Mouse (Mus musculus): Measurements from ENCODE around the gene Vsig8. TPM values are rescaled to one million over a fixed set of nuclear protein-coding genes. Genes with fewer than 3 reads are reported as not detected.
A peak's percentile ranks its signal among the peaks of the same experiment; 100 is the strongest.

Vsig8 gene
- polyA plus RNA-seq, 1 experiment: 0.65 TPM

GRCm38 (mm10) chr1:172549717-172550116, 6.0 kb upstream of the Vsig8 start:
- WGBS: 17% methylated on average over 8 of the region's 8 CpGs
- no peak overlapping the region for H3K27ac ChIP-seq (ENCODE audit: insufficient read depth, low read length)
- no peak overlapping the region for H3K4me3 ChIP-seq (replicated peaks; ENCODE audit: insufficient read depth, low read depth, low read length)

DNA sequence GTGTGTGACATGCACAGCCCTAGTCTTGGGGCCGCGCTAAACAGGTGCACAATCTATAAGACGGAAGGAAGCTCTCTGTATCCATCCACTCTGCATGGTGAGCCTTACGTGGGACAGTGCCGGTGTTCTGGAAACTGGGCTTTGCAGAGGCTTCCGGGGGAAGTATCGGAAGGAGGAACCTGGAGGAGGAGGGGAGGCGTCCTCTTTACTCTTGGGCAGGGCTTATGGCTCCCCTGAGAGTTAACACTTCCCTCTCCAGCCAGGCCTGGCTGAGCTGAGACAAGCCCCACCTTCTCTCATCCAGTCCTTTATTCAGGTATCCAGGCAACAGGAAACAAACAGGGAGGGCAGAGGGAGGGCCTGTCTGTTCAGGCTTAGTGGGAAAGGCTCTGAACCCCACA, 5.2 kb upstream of the Vsig8 start:
- Histone ChIP-seq H3K27ac (ENCODE audit: insufficient read depth, low read length) (no peak overlapping the region), H3K4me1 (ENCODE audit: control insufficient read depth, insufficient read depth, low read length) (no peaks in the 10 kb centered on the region), H3K27me3 (ENCODE audit: control insufficient read depth, insufficient read depth, low read length) (no peaks in the 10 kb centered on the region; the same call in 1 of the 2 replicates), H3K4me3 (replicated peaks; ENCODE audit: insufficient read depth, low read depth, low read length) (peak overlapping the region; percentile 36)
- 5% methylated on average over 8 of the region's 8 CpGs for WGBS
- no peak for DNase-seq
- no peak for TF ChIP-seq CTCF (IDR thresholded peaks at IDR 0.05; ENCODE audit: borderline replicate concordance, insufficient read depth, low read depth, low read length)
- no peak for TF ChIP-seq POLR2A (IDR thresholded peaks at IDR 0.05; ENCODE audit: borderline replicate concordance, insufficient read depth, low read length)

More at GRCm38 (mm10) chr1:172549717-172550116, 6.0 kb upstream of the Vsig8 start:
- no peaks in the 10 kb centered on the region; the same call in 1 of the 2 replicates for H3K27me3 ChIP-seq (ENCODE audit: control insufficient read depth, insufficient read depth, low read length)
- no peaks in the 10 kb centered on the region for H3K4me1 ChIP-seq (ENCODE audit: control insufficient read depth, insufficient read depth, low read length)
- no peak for DNase-seq
- TF ChIP-seq POLR2A (IDR thresholded peaks at IDR 0.05; ENCODE audit: borderline replicate concordance, insufficient read depth, low read length) (no peak), CTCF (IDR thresholded peaks at IDR 0.05; ENCODE audit: borderline replicate concordance, insufficient read depth, low read depth, low read length) (no peak)

GRCm38 (mm10) chr1:172551009-172551408, 4.7 kb upstream of the Vsig8 start:
- no peak overlapping the region for H3K27ac ChIP-seq (ENCODE audit: insufficient read depth, low read length)
- H3K4me3 ChIP-seq (replicated peaks; ENCODE audit: insufficient read depth, low read depth, low read length): no peak overlapping the region
- H3K27me3 ChIP-seq (ENCODE audit: control insufficient read depth, insufficient read depth, low read length): no peaks in the 10 kb centered on the region; the same call in 1 of the 2 replicates
- no peak for TF ChIP-seq CTCF (IDR thresholded peaks at IDR 0.05; ENCODE audit: borderline replicate concordance, insufficient read depth, low read depth, low read length)
- no peak for TF ChIP-seq POLR2A (IDR thresholded peaks at IDR 0.05; ENCODE audit: borderline replicate concordance, insufficient read depth, low read length)
- no peaks in the 10 kb centered on the region for H3K4me1 ChIP-seq (ENCODE audit: control insufficient read depth, insufficient read depth, low read length)
- no peak for DNase-seq
- WGBS: 28% methylated on average over 7 of the region's 7 CpGs

DNA sequence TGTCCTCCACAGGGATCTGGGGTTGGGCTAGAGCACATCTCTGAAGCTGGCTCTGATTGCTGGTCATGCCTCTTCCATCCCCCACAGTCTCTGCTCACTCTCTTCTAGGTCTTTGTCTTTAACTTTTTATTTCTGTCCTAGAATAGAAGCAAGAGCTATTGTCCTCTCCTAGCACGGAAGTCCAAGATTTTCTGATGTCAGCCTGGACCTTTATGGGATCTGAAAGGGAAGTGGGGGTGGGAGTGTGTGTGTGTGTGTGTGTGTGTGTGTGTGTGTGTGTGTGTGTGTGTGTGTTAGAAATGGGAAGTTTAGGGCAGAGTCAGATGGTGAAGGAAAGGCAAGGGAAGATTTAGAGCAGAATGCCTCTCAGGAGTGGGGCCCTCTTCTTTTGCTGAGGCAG, 3.1 kb upstream of the Vsig8 start:
- WGBS: 92% methylated on average over 1 of the region's 1 CpGs
- no peak for DNase-seq
- H3K4me1 ChIP-seq (ENCODE audit: control insufficient read depth, insufficient read depth, low read length): no peaks in the 10 kb centered on the region
- H3K27me3 ChIP-seq (ENCODE audit: control insufficient read depth, insufficient read depth, low read length): no peaks in the 10 kb centered on the region; the same call in 1 of the 2 replicates
- no peak for TF ChIP-seq POLR2A (IDR thresholded peaks at IDR 0.05; ENCODE audit: borderline replicate concordance, insufficient read depth, low read length)
- no peak for TF ChIP-seq CTCF (IDR thresholded peaks at IDR 0.05; ENCODE audit: borderline replicate concordance, insufficient read depth, low read depth, low read length)
- no peak overlapping the region for H3K4me3 ChIP-seq (replicated peaks; ENCODE audit: insufficient read depth, low read depth, low read length)
- H3K27ac ChIP-seq (ENCODE audit: insufficient read depth, low read length): no peak overlapping the region

DNA sequence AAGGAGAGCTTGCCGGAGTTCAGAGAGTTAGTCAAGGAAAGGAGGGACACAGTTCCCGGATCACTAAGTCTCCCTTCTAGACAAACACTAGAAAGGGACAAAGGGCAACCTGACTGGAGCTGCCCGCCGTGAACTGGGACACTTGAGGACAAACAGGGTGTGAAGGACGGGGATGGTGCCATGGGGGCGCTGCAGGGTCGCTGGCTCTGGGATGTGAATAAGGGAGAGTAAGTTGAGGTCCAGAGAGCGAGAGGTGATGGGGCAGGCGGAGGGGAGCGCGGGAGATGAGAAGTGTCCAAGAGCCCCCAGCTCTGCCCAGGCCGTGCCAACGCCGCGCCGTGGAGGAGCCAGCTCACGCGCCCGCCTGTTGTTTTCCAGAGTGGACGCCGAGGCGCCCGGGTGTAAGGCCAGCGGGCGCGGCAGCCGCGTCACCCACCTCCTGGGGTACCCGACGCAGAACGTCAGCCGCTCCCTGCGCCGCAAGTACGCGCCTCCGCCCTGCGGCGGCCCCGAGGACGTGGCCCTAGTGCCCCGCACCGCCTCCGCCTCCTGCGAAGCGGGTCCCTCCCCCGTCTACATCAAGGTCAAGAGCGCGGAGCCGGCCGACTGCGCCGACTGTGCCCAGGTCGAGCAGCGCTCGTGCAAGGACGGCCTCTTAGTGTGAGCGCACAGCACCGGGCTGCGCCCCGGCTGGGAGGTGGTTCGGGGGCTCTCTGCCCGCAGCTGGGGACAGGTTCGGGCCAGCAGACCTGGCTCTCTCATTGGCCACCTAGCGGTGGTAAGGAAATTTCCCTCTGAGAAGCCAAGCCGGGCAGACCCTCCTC, 7.1 kb downstream of the Vsig8 start:
- H3K4me3 ChIP-seq (replicated peaks; ENCODE audit: insufficient read depth, low read depth, low read length): peak overlapping the region; percentile 57
- peak; percentile 73 to 80 for DNase-seq
- under 1% methylated on average over 66 of the region's 66 CpGs for WGBS
- no peaks in the 10 kb centered on the region for H3K4me1 ChIP-seq (ENCODE audit: control insufficient read depth, insufficient read depth, low read length)
- TF ChIP-seq POLR2A (IDR thresholded peaks at IDR 0.05; ENCODE audit: borderline replicate concordance, insufficient read depth, low read length): no peak
- peak; percentile 59 for TF ChIP-seq CTCF (IDR thresholded peaks at IDR 0.05; ENCODE audit: borderline replicate concordance, insufficient read depth, low read depth, low read length)
- H3K27ac ChIP-seq (ENCODE audit: insufficient read depth, low read length): no peak overlapping the region
- H3K27me3 ChIP-seq (ENCODE audit: control insufficient read depth, insufficient read depth, low read length): no peaks in the 10 kb centered on the region

DNA sequence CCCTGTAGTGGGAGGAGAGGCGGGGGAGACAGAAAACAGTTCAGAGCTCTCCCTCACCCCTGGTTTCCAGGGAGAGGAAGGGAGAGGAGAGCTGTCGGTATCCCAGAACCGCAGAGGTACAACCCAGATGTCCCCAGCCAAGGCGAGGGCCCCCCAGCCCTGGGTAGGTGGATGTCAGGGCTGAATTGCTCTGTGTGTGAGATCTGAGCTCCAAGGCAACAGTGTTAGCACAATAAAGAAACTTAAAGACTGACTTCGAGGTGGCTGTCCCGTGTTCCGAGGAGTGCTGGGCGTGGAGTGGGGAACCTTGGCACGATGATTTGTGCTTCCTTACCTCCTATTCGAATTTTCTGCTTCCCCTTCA, 7.7 kb downstream of the Vsig8 start:
- no peak for DNase-seq
- no peak overlapping the region for H3K27ac ChIP-seq (ENCODE audit: insufficient read depth, low read length)
- TF ChIP-seq CTCF (IDR thresholded peaks at IDR 0.05; ENCODE audit: borderline replicate concordance, insufficient read depth, low read depth, low read length) (no peak), POLR2A (IDR thresholded peaks at IDR 0.05; ENCODE audit: borderline replicate concordance, insufficient read depth, low read length) (no peak)

GRCm38 (mm10) chr1:172566131-172566530, 10.4 kb downstream of the Vsig8 start:
- H3K4me1 ChIP-seq (ENCODE audit: control insufficient read depth, insufficient read depth, low read length): no peaks in the 10 kb centered on the region
- WGBS: 74% methylated on average over 3 of the region's 3 CpGs
- no peak overlapping the region for H3K4me3 ChIP-seq (replicated peaks; ENCODE audit: insufficient read depth, low read depth, low read length)
- no peak overlapping the region for H3K27ac ChIP-seq (ENCODE audit: insufficient read depth, low read length)
- TF ChIP-seq POLR2A (IDR thresholded peaks at IDR 0.05; ENCODE audit: borderline replicate concordance, insufficient read depth, low read length) (no peak), CTCF (IDR thresholded peaks at IDR 0.05; ENCODE audit: borderline replicate concordance, insufficient read depth, low read depth, low read length) (no peak)
- H3K27me3 ChIP-seq (ENCODE audit: control insufficient read depth, insufficient read depth, low read length): no peaks in the 10 kb centered on the region
- DNase-seq: no peak

More for the DNA sequence above, 7.7 kb downstream of the Vsig8 start:
- Histone ChIP-seq H3K27me3 (ENCODE audit: control insufficient read depth, insufficient read depth, low read length) (no peaks in the 10 kb centered on the region), H3K4me3 (replicated peaks; ENCODE audit: insufficient read depth, low read depth, low read length) (peak overlapping the region; percentile 57), H3K4me1 (ENCODE audit: control insufficient read depth, insufficient read depth, low read length) (no peaks in the 10 kb centered on the region)
- 8% methylated on average over 10 of the region's 10 CpGs for WGBS

- 65% methylated on average over 4 of the region's 4 CpGs for WGBS
- Histone ChIP-seq H3K27me3 (ENCODE audit: control insufficient read depth, insufficient read depth, low read length) (no peaks in the 10 kb centered on the region), H3K4me1 (ENCODE audit: control insufficient read depth, insufficient read depth, low read length) (no peaks in the 10 kb centered on the region), H3K4me3 (replicated peaks; ENCODE audit: insufficient read depth, low read depth, low read length) (no peak overlapping the region), H3K27ac (ENCODE audit: insufficient read depth, low read length) (no peak overlapping the region)
- no peak for TF ChIP-seq CTCF (IDR thresholded peaks at IDR 0.05; ENCODE audit: borderline replicate concordance, insufficient read depth, low read depth, low read length)
- TF ChIP-seq POLR2A (IDR thresholded peaks at IDR 0.05; ENCODE audit: borderline replicate concordance, insufficient read depth, low read length): no peak
- no peak for DNase-seq
Measured at GRCm38 (mm10) chr1:172567758-172568157, 12.0 kb downstream of the Vsig8 start.

All from cerebellum, adult 2 months (tissue).